Mouse (Mus musculus) urinary bladder, postnatal 14 days (tissue): ENCODE data around the gene Dscam.

Experiments used
- DNase-seq: peaks from one replicate; pipeline ENCODE4 v3.0.0; 2021; ENCODE audit warnings: low spot score

The Dscam gene

GRCm38 (mm10) chr16:96556621-96557020 is 613.9 kb downstream of the Dscam start:
- DNase-seq, result no peak

- no peak for DNase-seq
These were observed 615.1 kb downstream of the Dscam start for GRCm38 (mm10) chr16:96555412-96555811.

DNA sequence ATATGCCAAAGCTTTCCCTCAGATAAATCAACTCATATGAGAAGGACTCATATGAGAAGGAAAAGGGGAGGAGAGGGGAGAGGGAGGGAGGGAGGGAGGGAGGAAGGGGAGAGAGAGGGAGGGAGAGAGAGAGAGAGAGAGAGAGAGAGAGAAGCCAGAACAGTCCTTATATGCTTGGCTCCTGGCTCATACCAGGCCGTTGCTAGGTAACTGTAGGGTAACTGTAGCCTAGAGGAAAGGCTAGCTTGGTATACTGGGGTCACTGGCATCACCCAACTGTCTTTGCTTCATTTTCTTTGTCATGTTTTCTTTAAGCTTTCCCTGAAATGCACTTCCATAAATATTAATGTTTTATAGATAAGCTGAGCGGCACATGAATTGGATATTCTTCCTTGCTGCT is 617.9 kb downstream of the Dscam start:
- no peak for DNase-seq

GRCm38 (mm10) chr16:96541056-96541455 is 629.5 kb downstream of the Dscam start:
- no peak for DNase-seq
